Mouse (Mus musculus): ENCODE data around the gene Nup93.

DNA sequence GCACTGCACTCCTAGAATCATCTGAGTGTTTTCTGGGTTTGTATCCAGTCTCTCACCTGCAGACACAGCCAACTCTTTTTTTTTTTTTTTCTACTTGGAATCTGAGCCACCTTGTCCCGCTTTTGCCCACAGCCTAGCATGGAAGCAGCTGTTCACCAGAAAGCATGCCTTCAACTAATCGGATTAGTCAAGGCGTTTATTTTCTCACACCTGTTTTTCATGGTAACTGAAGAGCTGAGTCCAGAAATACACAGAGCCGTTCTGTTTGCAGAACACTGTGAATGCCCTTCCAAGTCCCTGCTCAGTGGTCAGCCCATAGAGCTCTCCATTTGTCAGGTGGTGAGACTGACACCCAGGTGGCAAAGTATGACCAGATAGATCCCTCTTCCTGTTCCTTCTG lies 107.7 kb downstream of the Nup93 start:
- no peak for TF ChIP-seq CTCF (IDR thresholded peaks at IDR 0.05; ENCODE audit: borderline replicate concordance, extremely low read depth, insufficient read depth, insufficient read length)
- no peak for TF ChIP-seq POLR2A (IDR thresholded peaks at IDR 0.05; ENCODE audit: borderline replicate concordance, extremely low read depth, insufficient read depth, insufficient read length, poor library complexity, severe bottlenecking)
